Mouse (Mus musculus) lung, postnatal 4 days (tissue): ENCODE measurements around the gene Cryzl2.
A peak's percentile ranks its signal among the peaks of the same experiment; 100 is the strongest.

Source experiments
- DNase-seq, 2 experiments: peaks; one replicate each; pipeline ENCODE4 v3.0.0; 2021

Cryzl2 gene

GRCm38 (mm10) chr1:157480090-157480489, 21.7 kb downstream of the Cryzl2 start:
- DNase-seq: no peak

GRCm38 (mm10) chr1:157480901-157481300, 22.5 kb downstream of the Cryzl2 start:
- DNase-seq: no peak

GRCm38 (mm10) chr1:157481666-157482065, 23.3 kb downstream of the Cryzl2 start:
- DNase-seq: no peak

- DNase-seq: no peak
Measured at GRCm38 (mm10) chr1:157484161-157484560, 25.8 kb downstream of the Cryzl2 start.

GRCm38 (mm10) chr1:157500657-157501056, 42.3 kb downstream of the Cryzl2 start:
- DNase-seq: no peak

- no peak for DNase-seq
Measured at GRCm38 (mm10) chr1:157501352-157501945, 43.1 kb downstream of the Cryzl2 start.

DNA sequence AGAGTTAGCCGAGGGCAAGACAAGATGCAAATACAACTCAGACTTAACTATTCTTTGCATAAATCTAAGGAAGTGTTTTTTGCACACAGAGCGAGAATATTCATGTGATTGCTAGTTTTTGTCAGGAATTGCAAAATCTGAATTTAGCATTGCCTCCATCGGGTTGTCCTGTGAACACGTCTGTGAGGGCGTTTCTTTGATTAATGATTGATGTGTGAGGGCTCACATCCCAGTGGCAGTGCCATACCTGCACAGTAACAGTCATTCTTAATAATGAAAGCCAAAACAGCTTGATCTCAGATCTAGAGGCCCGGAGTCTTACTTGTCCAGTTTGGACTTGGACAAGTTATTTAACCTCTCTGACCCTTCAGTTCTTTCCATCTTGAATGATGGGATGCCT, 44.7 kb downstream of the Cryzl2 start:
- no peak for DNase-seq

DNA sequence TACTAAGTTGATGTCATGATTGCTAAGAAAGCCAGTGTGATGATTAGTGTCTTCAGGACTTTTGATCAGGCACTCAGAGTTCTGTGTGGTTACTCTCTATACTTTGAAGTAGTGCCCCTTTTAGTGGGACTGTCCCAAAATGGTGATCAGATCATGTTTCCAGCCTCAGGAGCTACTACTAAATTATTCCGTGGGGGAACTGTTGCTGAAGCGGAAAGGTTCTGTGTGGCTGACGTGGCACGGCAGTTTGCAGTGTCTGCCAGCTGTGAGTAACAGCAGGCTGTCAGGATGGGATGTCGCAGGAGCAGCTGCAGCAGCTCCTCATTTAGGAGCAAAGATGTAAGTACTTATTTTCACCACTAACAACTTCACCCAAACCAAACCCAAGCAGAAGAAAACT, 48.1 kb downstream of the Cryzl2 start, which contains the start of gene Sec16b:
Gene Sec16b (plus strand): TSS at position 207 of the 400 bp plus-strand sequence.
- peak; percentile 57 to 66 for DNase-seq

- DNase-seq: no peak
Measured at GRCm38 (mm10) chr1:157506995-157507595, 48.7 kb downstream of the Cryzl2 start.

GRCm38 (mm10) chr1:157507814-157508213, 49.4 kb downstream of the Cryzl2 start:
- DNase-seq: peak in 1 of 2 experiments; percentile 56

DNA sequence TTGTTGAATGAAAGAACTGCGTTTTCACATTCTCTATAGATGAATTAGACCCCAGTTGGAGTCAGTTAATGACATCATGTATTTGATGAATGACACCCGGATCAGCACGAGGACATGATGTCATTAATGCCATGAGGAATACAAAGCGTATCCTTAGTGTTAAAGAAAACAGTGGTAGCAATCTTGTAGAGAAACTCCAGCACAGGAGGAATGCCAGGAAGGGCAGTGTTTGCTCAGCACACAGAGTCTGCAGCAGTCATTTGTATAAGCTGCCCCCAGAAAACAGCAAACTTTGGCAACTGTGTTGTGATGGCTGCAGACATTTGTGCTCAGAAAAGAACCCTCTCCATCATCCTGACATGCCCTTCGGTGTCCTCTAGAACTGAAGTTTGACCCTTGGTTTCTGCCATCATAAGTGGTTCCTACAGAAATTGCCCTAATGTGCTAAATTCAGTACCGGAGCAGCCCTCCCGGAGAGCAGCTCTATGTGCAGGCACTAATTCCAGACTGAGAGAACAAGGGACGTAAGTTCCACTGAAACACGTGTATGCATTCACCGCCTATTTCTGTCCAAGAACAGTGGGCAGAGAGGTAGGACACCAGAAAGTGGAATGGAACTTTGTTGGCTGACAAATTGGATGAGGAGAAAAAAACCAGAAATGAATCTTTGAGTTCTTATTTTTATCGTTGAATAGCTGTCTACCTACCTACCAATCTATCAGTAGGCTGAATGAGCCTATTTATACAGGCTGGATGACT, 54.5 kb downstream of the Cryzl2 start:
- DNase-seq: no peak

DNA sequence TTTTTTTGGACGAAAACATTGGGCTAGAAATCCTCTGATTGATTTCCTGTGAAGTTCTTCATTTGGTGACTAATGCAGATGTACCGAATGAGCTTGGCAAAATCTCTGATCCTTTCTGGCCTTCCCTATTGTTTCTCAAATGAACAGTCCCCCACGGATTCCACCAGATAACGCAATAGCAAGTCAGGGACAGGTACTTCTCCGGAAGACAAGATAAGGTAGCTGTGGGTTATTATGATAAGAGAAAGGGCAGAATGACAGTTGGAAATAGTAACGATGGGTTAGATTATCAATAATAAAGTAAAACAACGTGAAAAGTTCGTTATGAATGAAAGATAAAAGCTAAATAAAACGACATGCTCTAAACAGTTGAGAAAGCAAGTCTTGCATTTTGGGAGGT, 55.2 kb downstream of the Cryzl2 start:
- no peak for DNase-seq

GRCm38 (mm10) chr1:157514298-157514697, 55.9 kb downstream of the Cryzl2 start:
- DNase-seq: no peak

GRCm38 (mm10) chr1:157516838-157517808, 58.7 kb downstream of the Cryzl2 start:
- DNase-seq: no peak

DNA sequence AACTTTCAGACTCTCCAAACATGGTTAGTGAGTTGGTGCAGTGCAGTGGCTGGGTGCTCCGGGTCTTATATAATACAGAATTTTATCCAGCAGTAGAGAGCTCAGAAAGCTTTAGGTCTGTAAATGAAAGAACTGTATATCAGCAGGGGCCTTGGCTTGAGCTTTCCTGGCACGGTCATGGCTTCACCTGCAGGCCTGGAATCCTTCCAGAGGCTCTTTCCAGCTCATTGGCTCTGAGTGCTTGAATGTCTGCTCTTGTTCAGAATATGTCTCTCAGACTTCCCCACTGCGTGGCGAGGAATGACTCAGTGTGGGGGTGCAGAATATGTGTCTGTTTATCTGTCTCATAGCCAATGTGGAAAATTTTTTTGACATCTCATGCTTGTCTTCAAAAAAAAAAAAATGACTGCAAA, 59.7 kb downstream of the Cryzl2 start:
- peak; percentile 17 to 42 for DNase-seq

DNA sequence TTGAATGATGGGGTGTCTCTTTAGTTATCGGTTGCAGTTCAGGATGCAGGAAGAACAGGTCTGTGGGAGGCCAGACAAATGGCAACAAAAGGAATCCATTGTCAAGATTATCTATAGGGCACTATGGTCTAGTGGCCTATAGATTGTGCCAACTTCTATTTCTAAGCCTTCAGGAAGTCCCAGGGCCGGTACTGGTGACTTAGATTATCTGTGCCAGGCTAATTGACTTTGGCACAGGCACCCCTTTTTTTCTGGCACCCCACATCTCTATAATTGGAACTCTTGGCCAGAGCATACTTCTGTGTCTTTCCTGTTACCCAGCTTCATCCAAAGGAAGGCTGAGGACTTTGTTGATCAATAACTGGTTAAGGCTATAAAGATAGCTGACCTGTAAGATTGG, 61.0 kb downstream of the Cryzl2 start:
- DNase-seq: no peak

DNA sequence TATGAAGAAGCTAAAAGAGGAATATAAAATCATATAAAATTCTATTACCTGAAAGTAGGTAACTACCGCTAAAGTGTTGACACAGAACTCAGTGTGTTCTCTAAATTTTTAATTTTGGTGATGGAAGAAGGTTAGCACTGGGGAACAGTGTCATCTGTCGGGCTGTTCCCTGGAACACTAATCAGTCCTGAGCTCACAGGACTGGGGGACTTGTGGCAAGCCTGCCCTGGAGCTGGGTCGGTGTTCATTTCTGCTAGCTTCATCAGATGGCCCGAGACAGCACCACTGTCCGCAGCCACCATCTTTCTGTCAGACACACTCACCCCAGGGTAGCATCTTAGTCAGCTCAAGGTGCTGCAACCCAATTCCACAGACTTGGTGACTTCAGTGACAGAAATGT, 63.9 kb downstream of the Cryzl2 start:
- no peak for DNase-seq

DNA sequence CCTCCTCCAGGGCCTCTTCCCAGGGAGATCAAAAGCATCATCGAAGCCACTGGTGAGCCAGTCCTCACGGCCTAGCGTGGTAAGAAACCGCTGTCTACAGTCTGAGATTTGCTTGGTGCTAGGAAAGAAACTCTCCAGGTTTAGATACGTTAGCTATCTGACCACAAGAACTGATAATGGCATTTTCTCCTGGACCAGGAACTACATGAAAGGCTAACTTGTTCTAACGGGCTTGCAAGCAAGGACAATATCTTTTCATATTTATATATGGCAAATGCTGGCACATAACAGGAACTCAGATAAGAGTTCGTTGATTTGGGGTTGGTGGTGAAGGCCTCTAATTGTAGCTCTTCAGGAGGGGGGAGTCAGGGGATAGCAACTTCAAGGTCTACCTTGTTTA, 66.4 kb downstream of the Cryzl2 start:
- DNase-seq: no peak

DNA sequence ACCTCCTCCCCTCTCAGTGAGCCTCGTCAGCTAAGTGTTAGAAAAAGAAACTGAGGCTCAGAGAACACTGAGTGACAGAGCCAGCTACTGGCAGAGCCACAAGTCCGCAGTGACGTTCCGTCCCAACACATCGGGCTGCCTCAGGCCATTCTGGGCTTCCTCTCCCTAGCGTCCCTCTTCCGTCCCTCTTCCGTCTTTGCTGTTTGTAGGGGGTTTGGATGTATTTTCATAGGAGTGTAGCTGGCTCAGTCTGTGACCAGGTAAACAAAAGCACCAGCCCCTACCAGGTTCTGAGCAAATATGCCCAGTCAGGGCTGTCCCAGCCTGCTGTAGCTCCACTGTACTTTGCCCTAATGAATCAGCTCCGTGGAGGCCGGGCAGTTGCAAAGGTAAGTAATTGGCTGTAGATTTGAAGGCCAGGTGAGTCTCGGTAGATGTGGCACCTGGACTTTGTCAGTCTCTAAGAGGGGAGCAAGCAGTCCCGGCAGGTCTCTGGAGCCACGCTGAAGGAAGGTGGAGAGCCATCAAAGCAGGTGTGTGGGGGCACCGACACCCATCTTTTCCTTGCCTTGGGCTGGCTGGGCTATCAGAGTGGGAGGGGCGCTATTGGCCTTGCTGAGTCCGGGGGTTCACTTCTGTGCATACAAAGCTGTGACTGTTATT, 67.4 kb downstream of the Cryzl2 start:
- DNase-seq: no peak

DNA sequence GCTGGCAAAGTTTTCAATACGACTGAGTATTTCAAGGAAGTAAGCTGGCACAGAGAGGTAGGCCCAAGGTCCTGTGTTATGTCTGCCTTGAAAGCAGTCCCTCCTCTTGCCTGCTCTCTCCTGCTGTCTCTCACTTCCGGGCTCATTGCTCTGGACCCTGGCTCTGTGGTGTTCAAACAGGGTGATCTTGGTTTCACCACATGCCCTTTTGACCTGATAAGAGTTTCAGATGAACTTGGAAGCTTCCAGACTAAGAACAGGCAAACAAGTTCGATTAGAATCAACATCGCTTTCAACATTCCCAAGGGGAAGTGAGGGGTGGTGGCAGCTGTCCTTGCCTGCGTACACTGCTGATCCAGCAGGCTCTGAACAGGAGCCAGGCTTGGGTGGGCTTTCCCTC, 68.2 kb downstream of the Cryzl2 start:
- no peak for DNase-seq

DNA sequence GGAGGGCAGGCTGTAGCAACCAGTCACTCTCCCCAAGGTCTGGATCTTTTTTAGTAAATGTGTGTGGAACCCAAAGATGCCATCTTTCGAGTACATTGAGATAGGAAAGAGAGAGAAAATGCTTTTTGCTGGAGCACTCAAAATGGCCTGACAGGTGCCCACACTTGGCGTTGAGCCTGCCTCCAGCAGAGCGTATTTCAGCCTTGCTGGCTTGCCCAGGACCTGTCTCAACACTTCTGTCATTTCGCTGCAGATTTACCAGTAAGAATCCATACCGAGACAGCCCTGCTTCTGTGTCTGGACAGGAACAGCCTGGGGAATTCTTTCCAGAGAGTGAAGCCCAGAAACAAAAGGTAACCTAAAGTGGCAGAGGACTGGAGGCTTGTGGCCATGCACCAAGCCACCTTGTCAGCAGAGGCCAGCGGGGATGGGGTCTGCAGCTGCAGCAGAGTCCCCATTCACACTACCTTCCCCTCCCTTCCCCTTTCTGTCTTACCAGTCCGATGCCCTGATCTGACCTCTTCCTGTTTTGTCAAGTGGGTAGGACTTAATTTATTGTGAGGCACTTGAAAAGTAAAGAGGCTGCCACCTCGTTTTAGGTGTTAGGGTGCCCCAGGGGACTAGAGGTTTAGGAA, 74.6 kb downstream of the Cryzl2 start:
- DNase-seq: no peak

GRCm38 (mm10) chr1:157535571-157535970, 77.2 kb downstream of the Cryzl2 start:
- DNase-seq: no peak
